Mouse (Mus musculus): ENCODE measurements around the gene Tspan9.

Gene Tspan9

DNA sequence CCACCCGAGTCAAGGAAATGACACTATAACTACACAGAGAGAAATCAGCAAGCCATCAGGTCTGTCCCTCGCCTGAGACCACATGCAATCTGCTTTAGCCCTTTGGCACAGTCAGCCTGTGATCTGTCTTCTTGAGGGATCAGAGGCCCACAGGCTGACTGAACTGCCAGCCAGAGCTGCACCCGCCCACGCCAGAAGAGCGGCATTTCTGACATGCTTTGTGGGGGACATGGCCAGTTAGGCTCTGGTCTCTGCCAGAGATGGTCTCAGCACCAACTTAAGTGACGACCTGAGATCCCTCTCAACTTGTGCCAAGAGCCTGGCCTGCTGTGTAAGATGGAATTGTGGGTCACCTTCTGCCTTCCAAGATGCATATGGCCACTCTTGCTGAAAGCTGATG, 166.7 kb downstream of the Tspan9 start:
- no peak for DNase-seq

DNA sequence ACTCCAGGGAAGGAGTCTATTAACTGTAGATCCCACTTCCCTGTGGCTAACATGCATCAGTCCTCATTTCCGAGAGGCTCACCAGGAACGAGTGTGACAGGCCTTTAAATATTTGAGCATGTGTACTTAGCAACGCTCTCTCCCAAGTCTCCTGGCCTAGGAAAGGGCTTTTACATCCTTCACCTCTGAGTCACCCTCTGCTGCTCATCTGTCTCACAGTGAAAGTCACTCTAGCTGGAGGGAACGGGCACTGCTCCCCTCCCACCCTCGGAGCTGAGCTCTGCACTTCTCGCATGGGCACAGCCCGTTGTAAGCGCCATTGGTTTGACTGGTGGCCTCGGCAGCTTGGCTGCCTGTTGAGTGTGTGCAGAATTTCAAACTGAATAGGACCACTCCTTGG, 169.4 kb downstream of the Tspan9 start:
- DNase-seq, result no peak

GRCm38 (mm10) chr6:127973553-127973952, 169.8 kb downstream of the Tspan9 start:
- DNase-seq, result no peak

DNA sequence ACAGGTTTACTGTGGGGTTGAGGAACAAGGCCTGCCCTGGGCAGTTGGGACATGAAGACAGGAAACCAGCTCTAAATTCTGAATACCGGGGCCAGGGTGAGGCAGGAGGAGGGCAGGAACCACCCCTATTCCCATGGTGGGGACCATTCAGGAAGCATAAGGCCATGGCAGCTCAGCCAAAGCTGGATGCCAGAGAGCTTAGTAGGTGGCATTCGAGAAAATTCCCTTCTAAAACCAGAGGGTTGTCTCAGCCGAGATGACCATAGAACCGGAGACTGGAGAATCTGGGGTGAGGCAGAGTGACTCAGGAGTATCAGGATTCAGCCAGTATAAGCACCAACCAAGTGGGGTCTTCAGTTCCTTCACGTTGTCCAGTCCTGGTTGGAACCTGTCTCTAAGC, 171.5 kb downstream of the Tspan9 start:
- no peak for DNase-seq

DNA sequence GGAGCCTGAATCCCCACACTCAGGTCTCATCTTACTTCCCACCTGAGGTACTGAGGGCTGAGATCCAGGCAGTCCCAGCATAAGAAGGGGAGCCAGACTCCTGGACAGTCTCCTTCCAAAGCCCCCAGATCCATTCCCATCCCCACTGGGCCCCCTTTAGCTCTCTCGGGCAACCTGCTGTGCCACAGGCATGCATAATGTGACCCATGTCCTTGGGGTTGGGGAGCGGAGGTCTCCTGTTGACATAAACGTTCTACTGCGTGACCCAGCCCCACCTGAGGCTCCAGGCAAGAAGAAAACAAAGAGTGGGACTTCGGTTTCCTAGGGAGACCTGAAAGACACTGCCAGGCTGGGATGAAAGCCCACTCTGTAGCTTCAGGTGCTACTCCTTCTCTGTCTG, 172.5 kb downstream of the Tspan9 start:
- no peak for DNase-seq

DNA sequence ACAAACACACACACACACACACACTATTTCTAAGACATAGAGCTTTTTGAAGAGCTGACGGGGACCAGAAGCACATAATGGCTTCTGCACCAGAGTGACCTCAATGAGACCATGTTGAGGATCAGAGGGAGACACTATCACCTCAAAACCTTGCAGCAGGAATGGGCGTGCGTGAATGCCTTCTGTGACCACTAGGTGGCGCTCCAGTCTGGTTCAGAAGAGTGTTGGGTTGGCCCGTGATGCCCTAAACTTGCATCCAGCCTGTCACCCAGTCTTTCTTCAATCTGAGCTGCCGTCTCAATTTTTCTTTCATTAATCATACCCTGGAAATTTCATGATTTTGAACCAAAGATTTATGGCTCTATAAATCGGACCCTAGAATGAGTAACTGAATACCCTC, 173.3 kb downstream of the Tspan9 start:
- peak; percentile 47 for DNase-seq

- no peak for DNase-seq
Measured at GRCm38 (mm10) chr6:127969709-127970108, 173.7 kb downstream of the Tspan9 start.

GRCm38 (mm10) chr6:127965497-127965896, 177.9 kb downstream of the Tspan9 start:
- peak; percentile 32 for DNase-seq

- DNase-seq, result no peak
Measured at GRCm38 (mm10) chr6:127960203-127960602, 183.2 kb downstream of the Tspan9 start.

DNA sequence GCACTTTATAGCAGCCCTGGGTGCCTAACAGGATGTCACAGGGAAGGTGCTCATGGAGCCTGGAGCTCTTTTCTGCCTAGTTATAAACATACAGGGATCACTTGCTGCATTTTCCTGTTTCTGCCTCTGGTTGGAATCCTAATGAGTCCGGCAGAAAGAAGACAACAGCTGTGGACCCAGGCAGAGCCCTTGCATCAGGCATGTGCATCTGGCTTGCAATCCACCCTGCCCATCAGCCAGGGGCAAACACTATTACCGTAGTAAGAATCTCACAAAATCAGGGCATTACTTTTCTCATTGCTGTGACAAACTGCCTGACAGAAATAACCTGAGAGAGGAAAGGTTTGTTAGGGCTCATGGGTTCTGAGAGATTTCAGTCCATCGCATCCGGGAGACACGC, 187.2 kb downstream of the Tspan9 start:
- no peak for DNase-seq

DNA sequence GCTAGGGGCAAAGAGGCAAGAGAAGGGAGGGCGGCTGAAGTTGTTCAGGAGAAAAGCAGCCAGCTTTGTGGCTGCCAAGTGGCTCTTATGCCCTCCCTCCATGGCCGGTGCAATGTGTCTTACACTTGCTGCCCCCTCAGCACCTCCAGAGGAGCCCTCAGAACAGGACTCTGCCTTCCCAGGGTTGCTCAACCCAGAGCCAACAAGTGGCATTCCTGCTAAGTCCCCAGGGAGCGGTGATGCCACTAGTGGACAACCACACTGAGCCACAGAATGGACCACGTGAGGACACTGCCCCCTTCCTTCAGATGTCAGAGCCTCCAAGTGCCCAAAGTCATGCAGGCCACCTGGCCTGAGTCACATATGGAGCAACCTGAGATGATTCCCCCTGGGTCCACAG, 190.3 kb downstream of the Tspan9 start:
- no peak for DNase-seq

DNA sequence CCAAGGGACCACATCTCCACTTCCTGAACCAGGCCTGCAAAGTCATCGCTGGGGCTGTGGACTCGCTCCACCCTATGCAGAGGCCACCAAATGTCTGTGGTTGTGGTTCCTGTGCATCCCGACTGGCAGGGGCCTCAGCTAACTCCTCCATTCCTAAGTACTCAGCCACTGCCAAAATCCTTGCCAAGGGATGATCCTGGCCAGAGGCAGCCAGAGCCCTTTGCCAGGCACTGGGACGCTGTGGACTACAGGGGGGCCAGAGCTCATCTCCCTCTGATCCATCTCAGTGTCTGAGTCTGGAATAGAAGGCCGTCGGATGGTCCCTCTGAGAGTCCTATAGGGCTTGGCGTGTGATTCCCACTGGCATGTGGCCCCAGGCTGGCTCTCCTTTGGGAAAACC, 193.5 kb downstream of the Tspan9 start:
- DNase-seq, result no peak

GRCm38 (mm10) chr6:127948656-127949055, 194.7 kb downstream of the Tspan9 start:
- DNase-seq, result no peak

GRCm38 (mm10) chr6:127945725-127946124, 197.7 kb downstream of the Tspan9 start:
- peak; percentile 51 for DNase-seq

DNA sequence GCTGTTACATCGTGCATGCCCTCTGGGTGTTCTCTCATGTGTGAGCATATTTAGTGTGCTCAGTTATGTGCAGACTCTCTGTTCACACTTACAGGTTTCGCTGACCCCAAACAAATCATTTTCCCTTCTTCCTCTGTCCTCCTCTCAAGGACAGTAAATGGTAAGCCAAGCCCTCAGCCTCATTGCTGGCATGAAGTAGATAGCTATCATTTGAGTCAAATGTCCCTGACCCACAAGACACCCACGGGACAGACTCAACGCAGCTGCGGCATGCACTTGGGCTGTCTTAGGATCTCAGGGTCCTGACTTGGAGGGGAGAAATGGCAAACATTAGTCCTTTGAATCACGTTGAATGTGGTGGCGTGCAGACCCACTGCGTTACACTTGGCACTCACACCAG, 201.0 kb downstream of the Tspan9 start:
- DNase-seq, result no peak

DNA sequence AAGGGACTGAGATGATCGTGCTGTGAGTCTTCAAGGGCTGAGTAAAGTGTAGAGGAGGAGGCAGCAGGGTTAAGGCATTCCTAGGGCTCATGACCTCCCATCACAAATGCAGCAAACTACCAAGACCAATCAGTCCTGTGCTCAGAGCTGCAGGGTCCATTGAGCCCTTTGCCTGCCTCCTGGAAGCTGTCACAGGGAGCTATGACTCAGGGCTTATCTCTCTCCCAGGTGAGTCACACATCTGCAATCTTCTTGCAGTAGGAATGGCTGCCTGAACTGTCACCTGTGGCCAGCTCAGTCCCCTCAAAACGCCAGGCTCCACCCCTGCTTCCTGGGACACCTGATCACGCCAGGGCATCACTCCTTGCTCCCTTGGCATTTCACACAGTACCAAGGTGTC, 208.3 kb downstream of the Tspan9 start:
- DNase-seq, result no peak

DNA sequence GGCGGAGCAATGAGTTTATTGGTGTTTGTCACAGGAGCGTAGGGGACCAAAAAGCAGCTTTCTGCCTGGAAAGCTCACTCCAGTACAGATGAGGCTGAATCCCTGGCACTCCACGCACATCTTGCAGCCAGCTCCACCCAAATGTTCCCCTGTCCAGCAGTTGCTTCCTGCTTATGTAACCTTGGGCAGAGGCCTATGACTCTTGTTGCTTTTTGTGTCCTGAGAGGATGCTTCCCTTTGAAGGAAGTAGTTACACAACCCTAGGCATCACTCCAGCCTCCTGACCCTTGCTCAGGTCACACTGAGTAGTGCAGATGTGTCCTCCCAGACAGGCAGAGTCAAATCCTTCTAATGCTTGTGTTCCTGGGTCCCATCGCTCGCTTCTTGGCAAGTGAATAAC, 209.6 kb downstream of the Tspan9 start:
- DNase-seq, result no peak

DNA sequence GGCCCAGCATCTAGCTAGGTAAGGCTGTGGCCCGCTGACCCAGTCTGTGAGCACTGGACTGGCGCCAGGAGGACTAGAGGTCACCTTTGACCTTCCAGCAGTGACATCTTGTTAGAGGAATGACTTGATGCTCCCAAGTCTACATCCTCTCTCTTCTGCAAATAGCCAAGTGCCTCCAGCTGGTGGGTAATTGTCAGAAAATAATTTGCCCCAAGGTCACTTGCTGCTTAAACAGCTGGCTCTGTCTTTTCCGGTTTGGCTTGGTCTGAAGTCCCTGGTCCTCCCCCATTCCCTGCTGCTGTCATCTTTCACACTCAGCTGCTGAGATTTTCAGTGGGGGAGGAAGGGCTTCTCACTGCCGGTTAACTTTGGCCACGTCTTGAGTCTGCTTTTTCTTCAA, 210.7 kb downstream of the Tspan9 start:
- DNase-seq, result no peak

DNA sequence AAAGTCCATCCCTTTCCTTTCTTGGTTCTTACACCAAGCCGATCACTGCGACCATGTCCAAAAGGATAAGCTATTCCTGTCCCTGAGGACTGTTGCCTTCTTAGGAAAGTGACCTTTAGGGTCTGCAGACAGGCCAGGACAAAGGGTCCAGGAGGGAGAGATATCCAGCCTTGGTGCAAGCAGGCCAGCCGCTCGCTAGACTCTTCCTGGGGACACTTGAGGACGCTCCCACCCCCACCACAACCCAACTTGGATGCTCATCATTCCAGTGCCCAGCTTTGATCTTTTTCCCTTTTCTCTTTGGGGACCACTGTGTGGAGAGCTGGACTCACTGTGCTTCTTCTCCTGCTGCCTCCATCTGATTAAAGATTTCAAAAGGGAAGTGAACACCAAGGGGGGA, 214.7 kb downstream of the Tspan9 start:
- no peak for DNase-seq

GRCm38 (mm10) chr6:127925915-127926314, 217.5 kb downstream of the Tspan9 start:
- DNase-seq, result peak; percentile 90

DNA sequence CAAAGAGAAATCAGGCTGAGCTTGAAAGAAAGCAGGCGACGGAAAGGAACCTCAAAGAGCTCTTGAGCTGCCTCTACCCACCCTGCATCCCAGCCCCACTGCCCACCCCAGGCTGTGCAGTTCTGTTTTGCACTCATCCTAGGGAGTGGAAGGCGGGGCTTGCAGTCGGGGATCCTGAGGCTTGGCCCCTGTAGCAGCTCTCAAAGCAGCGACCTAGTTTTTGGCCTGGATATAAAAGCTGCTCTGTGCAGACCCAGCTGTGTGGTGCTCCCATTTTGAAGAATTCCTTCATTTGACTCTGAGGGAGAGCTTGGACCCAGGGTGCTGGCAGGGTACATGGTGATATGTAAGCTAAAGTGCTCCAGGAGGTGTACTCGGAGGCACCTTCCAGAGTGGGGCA, 218.6 kb downstream of the Tspan9 start:
- DNase-seq, result peak; percentile 42

DNA sequence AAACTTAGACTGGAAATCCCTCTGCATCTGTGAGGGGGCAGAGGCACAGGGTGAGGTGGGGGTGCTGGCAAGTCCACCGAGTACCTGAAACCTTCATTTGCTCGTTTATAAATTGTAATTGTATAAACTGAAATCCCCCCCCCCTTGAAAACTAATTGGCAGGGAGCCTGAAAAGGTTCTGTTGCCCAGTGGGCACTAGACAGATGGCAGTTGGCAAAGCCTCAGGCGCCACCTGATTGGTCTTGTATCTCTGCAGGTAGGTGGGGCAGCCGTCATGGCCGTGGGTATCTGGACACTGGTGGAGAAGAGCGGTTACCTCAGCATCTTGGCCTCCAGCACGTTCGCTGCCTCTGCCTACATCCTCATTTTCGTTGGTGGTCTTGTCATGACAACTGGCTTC, 220.1 kb downstream of the Tspan9 start:
- DNase-seq, result no peak

DNA sequence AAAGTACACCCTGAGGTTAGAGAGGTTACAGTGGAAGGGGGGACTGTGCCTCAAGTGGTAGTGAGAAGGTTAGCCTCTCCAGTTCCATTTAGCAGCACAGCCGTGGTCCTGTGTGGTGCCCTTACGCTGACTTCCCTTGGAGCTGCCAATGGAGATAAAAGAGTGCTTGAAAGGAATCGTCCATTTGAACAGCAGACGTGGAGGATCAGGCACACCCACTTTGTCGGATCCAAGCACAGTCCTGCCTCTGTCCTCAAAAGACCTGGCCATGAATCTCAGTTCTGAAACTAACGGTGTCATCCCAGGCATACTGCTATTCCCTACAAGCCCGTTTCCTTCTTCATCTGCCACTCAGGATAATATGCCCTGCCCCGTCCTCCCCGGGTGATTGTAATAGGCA, 221.4 kb downstream of the Tspan9 start:
- no peak for DNase-seq

DNA sequence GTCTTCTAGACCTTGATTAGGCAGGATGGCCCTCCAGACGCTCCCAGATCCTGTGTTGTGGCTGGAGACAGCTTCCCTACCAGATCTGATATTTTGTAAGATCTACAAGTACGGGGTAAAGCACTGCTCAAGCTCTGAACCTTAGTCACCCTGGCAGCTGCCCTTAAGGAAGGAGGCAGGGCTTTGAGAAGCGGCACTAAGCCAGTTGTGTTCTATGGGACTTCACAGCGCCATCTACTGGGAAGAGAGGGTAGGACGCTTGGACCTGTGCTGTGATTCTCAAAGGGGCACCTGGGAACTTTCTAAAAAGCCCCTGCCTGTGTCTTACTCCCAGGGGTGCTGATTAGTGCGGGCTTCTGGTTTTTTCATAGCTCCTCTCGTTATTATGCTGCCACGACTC, 222.7 kb downstream of the Tspan9 start:
- DNase-seq, result peak; percentile 64

DNA sequence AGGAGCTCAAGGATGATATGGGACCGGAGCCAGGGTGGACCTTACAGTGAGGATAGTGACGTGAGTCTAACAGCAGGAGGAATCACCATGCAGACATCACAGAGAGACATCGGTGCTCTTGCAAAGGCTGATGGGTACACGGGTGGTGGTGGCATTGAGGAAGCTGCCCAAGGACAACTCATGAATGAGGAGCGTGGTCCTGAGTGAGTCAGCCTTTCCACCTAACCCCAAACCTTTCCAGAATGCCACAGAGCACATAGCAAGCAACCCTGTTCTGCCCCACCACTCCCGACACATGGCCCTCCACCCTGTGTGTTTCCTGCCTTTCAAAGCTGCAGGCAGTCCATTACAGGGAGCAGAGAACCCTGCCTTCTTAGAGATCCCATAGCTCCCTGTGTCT, 223.9 kb downstream of the Tspan9 start:
- no peak for DNase-seq

DNA sequence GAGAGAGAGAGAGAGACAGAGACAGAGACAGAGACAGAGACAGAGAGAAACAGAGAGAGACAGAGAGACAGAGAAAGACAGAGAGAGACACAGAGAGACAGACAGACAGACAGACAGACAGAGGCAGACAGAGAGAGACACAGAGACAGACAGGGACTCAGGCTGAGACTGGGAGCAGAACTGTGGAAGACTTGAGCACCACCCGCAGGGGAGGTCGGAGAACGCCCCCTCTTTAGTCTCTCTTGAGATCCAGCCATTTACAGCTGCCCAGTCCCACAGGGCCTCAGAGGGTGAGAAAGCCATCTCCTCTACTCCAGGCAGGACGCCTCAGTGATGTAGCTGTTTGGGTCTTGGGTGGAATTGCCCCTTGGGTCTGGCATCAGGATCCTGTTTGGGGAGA, 225.7 kb downstream of the Tspan9 start:
- DNase-seq, result no peak
